Mouse (Mus musculus) liver, embryonic 16.5 days (tissue): ENCODE results near the gene Drg1. TPM values are rescaled to one million over a fixed set of nuclear protein-coding genes. Genes with fewer than 3 reads are reported as not detected.

Source experiments
- ATAC-seq: fragments of 200-750 bp; cut with Nextera tagmentation; 2 replicates; pipeline ENCODE4 v1.8.0; 2017; ENCODE audit warnings: low read depth, mild to moderate bottlenecking, moderate number of reproducible peaks, moderate library complexity
- H3K27ac ChIP-seq: fragments of 300-500 bp; sonication (generic); 2 replicates; pipeline ENCODE4 v1.5.1; 2014; ENCODE audit warnings: mild to moderate bottlenecking, low read length
- H3K27me3 ChIP-seq: fragments of 300-500 bp; sonication (generic); 2 replicates; pipeline ENCODE4 v1.6.1; 2014; ENCODE audit warnings: low read depth, low read length, mixed read lengths; ENCODE audit not compliant: control insufficient read depth, insufficient read depth
- H3K36me3 ChIP-seq: fragments of 300-500 bp; sonication (generic); 2 replicates; pipeline ENCODE4 v1.6.1; 2014; ENCODE audit warnings: mild to moderate bottlenecking; ENCODE audit not compliant: control insufficient read depth, insufficient read depth
- H3K4me1 ChIP-seq: fragments of 300-500 bp; sonication (generic); 2 replicates; pipeline ENCODE4 v1.6.1; 2014; ENCODE audit warnings: low read depth, low read length, mixed read lengths; ENCODE audit not compliant: control insufficient read depth
- H3K4me2 ChIP-seq: fragments of 300-500 bp; sonication (generic); 2 replicates; pipeline ENCODE4 v1.6.1; 2014; ENCODE audit warnings: low read depth, low read length, mixed read lengths
- H3K4me3 ChIP-seq: fragments of 300-500 bp; sonication (generic); 2 replicates; pipeline ENCODE4 v1.5.1; 2014; ENCODE audit warnings: low read depth, mild to moderate bottlenecking, low read length
- H3K9ac ChIP-seq: fragments of 300-500 bp; sonication (generic); 2 replicates; pipeline ENCODE4 v1.6.1; 2014; ENCODE audit warnings: low read depth, low read length
- H3K9me3 ChIP-seq: fragments of 300-500 bp; sonication (generic); replicated peaks from 2 replicates; pipeline ENCODE4 v1.6.1; 2016; ENCODE audit warnings: low read length; ENCODE audit not compliant: control insufficient read depth
- WGBS: fragments of 180-500 bp; shearing (Covaris S2); extraction: QIAGEN DNeasy Blood & Tissue Kit; methylation state at CpG from one replicate; pipeline ENCODE4 v1.1.7; 2014; ENCODE audit not compliant: insufficient replicate concordance; 5-methylcytosine and 5-hydroxymethylcytosine counted together
- polyA plus RNA-seq: library from polyadenylated mRNA; unstranded; fragments of >200 nt; fragmentation: Nextera tagmentation; extraction: Ambion mirVana; gene quantifications from 2 replicates; pipeline ENCODE4 v1.2.1, GENCODE M21; 2015

Gene Drg1
- polyA plus RNA-seq, 1 experiment from 2014 or later, result 91.6 TPM

- ATAC-seq, result no peak
- H3K27ac ChIP-seq, result no peak overlapping the region
- no peak overlapping the region for H3K9ac ChIP-seq
- peaks cover 73% of the 10 kb centered on the region for H3K36me3 ChIP-seq
- H3K27me3 ChIP-seq, result no peaks in the 10 kb centered on the region
- no peaks in the 10 kb centered on the region for H3K4me1 ChIP-seq
- no peaks in the 10 kb centered on the region for H3K9me3 ChIP-seq
- H3K4me2 ChIP-seq, result no peak overlapping the region
- no peak overlapping the region for H3K4me3 ChIP-seq
- WGBS, result 84% methylated on average over 2 of the region's 2 CpGs
Observed at GRCm38 (mm10) chr11:3247387-3247786, 18.8 kb downstream of the Drg1 start.

DNA sequence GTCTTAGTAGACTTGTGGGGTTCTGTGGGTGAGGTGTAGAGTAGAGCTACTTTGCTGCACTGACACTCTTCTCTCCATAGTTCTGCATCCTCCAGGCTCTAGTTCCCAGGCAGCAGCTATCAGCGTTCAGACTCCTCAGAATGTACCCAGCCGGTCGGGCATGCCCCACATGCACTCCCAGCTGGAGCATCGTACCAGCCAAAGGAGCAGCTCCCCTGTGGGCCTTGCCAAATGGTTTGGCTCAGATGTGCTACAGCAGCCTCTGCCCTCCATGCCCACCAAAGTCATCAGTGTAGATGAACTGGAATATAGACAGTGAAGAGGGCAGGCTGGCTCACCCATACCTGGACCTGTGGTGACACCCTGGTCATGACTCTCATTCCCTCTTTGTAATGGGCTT, 22.4 kb downstream of the Drg1 start:
- H3K9ac ChIP-seq, result no peak overlapping the region
- peaks cover 76% of the 10 kb centered on the region for H3K36me3 ChIP-seq
- H3K4me3 ChIP-seq, result no peak overlapping the region
- no peaks in the 10 kb centered on the region for H3K9me3 ChIP-seq
- H3K27me3 ChIP-seq, result no peaks in the 10 kb centered on the region
- no peak overlapping the region for H3K4me2 ChIP-seq
- ATAC-seq, result no peak
- no peak overlapping the region for H3K27ac ChIP-seq
- no peaks in the 10 kb centered on the region for H3K4me1 ChIP-seq
- 90% methylated on average over 4 of the region's 4 CpGs for WGBS

DNA sequence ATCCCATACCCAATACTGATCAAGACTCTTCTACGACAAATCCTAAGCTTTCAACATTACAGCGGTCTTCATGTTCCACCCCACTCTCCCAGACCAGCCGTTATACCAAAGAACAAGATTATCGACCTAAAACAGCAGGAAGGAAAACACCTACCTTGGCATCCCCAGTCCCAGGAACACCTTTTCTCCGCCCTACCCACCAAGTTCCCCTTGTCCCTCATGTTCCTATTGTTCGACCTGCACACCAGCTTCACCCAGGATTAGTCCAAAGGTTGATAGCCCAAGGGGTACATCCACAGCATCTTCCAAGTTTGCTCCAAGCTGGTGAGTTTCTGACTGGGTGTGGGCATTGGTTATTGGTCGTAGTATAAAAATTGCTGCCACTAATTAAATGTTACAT, 23.8 kb downstream of the Drg1 start:
- ATAC-seq, result no peak
- no peaks in the 10 kb centered on the region for H3K4me1 ChIP-seq
- H3K4me3 ChIP-seq, result no peak overlapping the region
- H3K9ac ChIP-seq, result no peak overlapping the region
- WGBS, result 82% methylated on average over 7 of the region's 7 CpGs
- no peak overlapping the region for H3K27ac ChIP-seq
- no peaks in the 10 kb centered on the region for H3K9me3 ChIP-seq
- H3K27me3 ChIP-seq, result no peaks in the 10 kb centered on the region
- H3K36me3 ChIP-seq, result peaks cover 78% of the 10 kb centered on the region
- H3K4me2 ChIP-seq, result no peak overlapping the region

GRCm38 (mm10) chr11:3235277-3235676, 30.9 kb downstream of the Drg1 start:
- Histone ChIP-seq H3K36me3 (peaks cover 52% of the 10 kb centered on the region), H3K9me3 (no peaks in the 10 kb centered on the region), H3K4me3 (no peak overlapping the region), H3K4me2 (no peak overlapping the region), H3K27ac (no peak overlapping the region), H3K4me1 (no peaks in the 10 kb centered on the region), H3K9ac (no peak overlapping the region), H3K27me3 (no peaks in the 10 kb centered on the region)
- ATAC-seq, result no peak
- WGBS, result 67% methylated on average over 5 of the region's 5 CpGs

DNA sequence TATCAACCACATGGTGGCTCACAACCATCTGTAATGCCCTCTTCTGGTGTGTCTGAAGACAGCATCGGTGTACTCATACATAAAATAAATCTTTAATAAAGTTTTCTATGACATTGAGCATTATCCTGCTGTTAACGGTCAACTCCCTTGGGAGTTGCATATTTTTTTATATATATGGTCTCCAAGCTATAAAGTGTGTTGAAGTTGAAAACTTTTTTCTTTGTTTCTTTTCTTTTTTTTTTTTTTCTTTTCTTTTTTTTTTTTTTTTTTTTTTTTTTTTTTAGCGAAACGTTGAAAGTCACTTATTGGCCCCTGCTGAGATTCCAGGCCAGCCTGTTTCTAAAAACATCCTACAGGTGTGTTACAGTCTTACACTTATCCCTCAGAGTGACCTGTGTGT, 32.5 kb downstream of the Drg1 start:
- Histone ChIP-seq H3K4me3 (no peak overlapping the region), H3K4me2 (no peak overlapping the region), H3K27ac (no peak overlapping the region), H3K36me3 (peaks cover 50% of the 10 kb centered on the region), H3K4me1 (no peaks in the 10 kb centered on the region), H3K27me3 (no peaks in the 10 kb centered on the region), H3K9me3 (no peaks in the 10 kb centered on the region), H3K9ac (no peak overlapping the region)
- no peak for ATAC-seq
- WGBS, result 91% methylated on average over 4 of the region's 4 CpGs

DNA sequence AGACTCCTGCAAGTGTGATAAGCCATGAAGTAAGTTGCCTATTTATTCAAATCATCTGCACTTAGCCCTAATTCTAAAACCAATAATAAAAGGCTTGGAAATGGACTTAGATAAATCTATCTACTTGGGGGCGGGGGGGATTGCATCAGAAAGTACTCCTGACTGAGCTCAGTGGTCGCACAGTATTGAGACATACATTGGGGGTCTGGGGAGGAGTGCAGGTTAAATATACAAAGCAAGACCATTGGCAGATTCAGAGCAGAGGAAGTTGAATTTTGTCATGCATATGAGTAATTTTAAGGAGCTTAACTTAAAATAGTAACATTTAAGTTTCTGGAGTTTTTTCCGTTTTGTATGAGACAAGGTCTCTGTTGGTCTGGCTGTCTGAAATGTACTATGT, 34.0 kb downstream of the Drg1 start:
- Histone ChIP-seq H3K36me3 (peaks cover 48% of the 10 kb centered on the region), H3K9ac (no peak overlapping the region), H3K27me3 (no peaks in the 10 kb centered on the region), H3K27ac (no peak overlapping the region), H3K4me3 (no peak overlapping the region), H3K4me2 (no peak overlapping the region), H3K9me3 (no peaks in the 10 kb centered on the region), H3K4me1 (no peaks in the 10 kb centered on the region)
- no peak for ATAC-seq
- WGBS, result 69% methylated on average over 3 of the region's 3 CpGs

DNA sequence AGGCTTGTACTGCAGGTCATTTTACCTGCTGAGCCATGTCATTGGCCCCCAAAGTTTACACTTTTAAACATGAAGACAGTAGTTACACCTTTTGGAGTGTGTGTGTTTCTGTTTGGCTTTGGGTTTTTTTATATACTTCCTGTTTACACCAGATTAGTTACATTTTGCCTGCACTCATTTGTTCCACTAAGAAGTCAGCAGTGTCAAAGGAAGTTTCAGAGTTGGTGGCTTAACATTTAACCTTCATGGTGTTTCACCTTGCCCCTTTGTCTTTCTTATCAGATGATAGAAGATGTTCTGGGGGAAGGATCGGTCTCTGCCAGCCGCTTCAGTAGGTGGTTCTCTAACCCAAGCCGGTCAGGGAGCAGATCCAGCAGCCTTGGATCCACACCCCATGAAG, 39.1 kb downstream of the Drg1 start:
- Histone ChIP-seq H3K27me3 (no peaks in the 10 kb centered on the region), H3K27ac (no peak overlapping the region), H3K4me1 (no peaks in the 10 kb centered on the region), H3K9me3 (no peaks in the 10 kb centered on the region), H3K4me3 (no peak overlapping the region), H3K4me2 (no peak overlapping the region), H3K36me3 (peaks cover 67% of the 10 kb centered on the region), H3K9ac (no peak overlapping the region)
- WGBS, result 81% methylated on average over 3 of the region's 3 CpGs
- ATAC-seq, result no peak

- Histone ChIP-seq H3K36me3 (peaks cover 61% of the 10 kb centered on the region), H3K4me1 (no peaks in the 10 kb centered on the region), H3K4me2 (no peak overlapping the region), H3K27me3 (no peaks in the 10 kb centered on the region), H3K27ac (no peak overlapping the region), H3K4me3 (no peak overlapping the region), H3K9ac (no peak overlapping the region), H3K9me3 (no peaks in the 10 kb centered on the region)
- WGBS, result 75% methylated on average over 5 of the region's 5 CpGs
- no peak for ATAC-seq
Observed at GRCm38 (mm10) chr11:3223105-3223504, 43.1 kb downstream of the Drg1 start.

DNA sequence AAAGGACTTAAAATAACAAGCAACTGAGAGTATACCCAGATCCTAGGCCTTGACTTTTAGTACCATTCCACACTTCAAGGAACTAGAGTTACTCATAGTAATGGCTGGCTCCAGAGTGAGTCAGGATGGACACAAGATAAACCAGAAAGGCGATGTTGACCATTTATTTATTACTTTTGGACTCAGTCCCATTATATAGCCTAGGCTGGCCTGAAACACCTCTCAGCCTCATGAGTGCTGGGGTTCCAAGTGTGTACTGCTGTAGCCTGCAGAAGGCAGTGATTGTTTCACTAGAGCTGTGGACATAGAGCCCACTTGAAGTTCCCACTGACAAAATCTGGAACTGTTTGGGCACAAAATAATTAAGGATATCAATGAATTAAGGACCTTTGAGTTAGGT, 53.7 kb downstream of the Drg1 start:
- ATAC-seq, result no peak
- H3K4me2 ChIP-seq, result no peak overlapping the region
- H3K9me3 ChIP-seq, result no peaks in the 10 kb centered on the region
- no peak overlapping the region for H3K9ac ChIP-seq
- H3K27me3 ChIP-seq, result no peaks in the 10 kb centered on the region
- WGBS, result 86% methylated on average over 1 of the region's 1 CpGs
- no peak overlapping the region for H3K4me3 ChIP-seq
- no peak overlapping the region for H3K27ac ChIP-seq
- no peaks in the 10 kb centered on the region for H3K4me1 ChIP-seq
- peaks cover 47% of the 10 kb centered on the region for H3K36me3 ChIP-seq

- no peak overlapping the region for H3K4me2 ChIP-seq
- no peaks in the 10 kb centered on the region; the same call in 1 of the 2 replicates for H3K4me1 ChIP-seq
- no peaks in the 10 kb centered on the region for H3K9me3 ChIP-seq
- no peak overlapping the region for H3K4me3 ChIP-seq
- no peak overlapping the region for H3K27ac ChIP-seq
- ATAC-seq, result no peak
- WGBS, result 89% methylated on average over 3 of the region's 3 CpGs
- peaks cover 29% of the 10 kb centered on the region for H3K36me3 ChIP-seq
- no peak overlapping the region for H3K9ac ChIP-seq
- H3K27me3 ChIP-seq, result no peaks in the 10 kb centered on the region
Observed at GRCm38 (mm10) chr11:3206783-3207182, 59.4 kb downstream of the Drg1 start.
